Mouse (Mus musculus) urinary bladder, postnatal 36 days (tissue): ENCODE measurements at regions not wholly inside any gene's neighbourhood (a gene's known extent, or its start where the extent isn't known, plus 50 kb on each side); places are given as distances from the start of the nearest gene placed in this dataset.

ENCODE experiments used
- DNase-seq, 2 experiments: peaks; one replicate each; pipeline ENCODE4 v3.0.0; 2022; ENCODE audit warnings: low spot score in 2 of 2, mixed read lengths in 1 of 2

GRCm38 (mm10) chr12:118784643-118785042 lies 61.5 kb upstream of the Sp8 start:
- no peak for DNase-seq

GRCm38 (mm10) chr12:118781978-118782377 lies 64.2 kb upstream of the Sp8 start:
- no peak for DNase-seq

GRCm38 (mm10) chr12:118775463-118776064 lies 70.6 kb upstream of the Sp8 start:
- no peak for DNase-seq

GRCm38 (mm10) chr12:118772790-118773189 lies 73.3 kb upstream of the Sp8 start:
- no peak for DNase-seq

DNA sequence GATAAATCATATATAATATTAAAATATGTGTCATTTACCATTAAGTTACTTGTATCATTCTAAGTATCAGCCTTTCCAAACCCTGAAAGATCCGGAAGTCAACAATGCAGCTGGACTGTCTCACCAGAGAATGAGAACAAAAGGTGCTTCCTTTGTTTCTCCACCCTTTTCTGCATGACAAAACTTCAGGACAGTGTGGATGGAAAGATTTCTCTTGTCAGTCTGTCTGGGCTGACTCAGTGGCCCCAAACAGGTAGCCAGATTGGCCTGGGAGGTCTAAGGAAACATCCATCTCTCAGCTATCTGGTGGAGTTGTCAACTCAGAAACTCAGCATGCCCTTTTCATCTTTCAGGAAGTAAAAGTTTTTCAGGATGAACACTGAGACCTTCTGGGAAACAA lies 79.7 kb upstream of the Sp8 start:
- no peak for DNase-seq

GRCm38 (mm10) chr12:118754076-118754475 lies 92.1 kb upstream of the Sp8 start:
- DNase-seq, result no peak

DNA sequence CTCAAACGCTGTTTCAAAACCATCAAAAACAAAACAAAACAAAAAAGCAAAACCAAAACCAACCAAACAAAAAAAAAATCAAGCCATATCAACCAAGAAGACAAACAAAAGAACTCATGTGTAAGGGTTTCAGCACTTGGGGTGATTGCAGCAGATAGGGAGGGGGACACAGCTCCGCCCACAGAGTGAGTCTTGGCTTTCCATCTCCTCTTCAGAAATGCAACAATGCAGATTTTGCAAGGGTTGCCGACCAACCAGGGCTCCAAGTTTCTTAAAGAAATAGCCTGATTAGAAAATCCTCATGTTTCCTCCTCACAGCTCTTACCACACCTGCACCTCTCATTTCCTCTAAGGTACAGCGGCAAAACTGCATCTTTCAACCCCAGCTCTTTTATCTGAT lies 107.0 kb upstream of the Sp8 start:
- DNase-seq, result no peak

DNA sequence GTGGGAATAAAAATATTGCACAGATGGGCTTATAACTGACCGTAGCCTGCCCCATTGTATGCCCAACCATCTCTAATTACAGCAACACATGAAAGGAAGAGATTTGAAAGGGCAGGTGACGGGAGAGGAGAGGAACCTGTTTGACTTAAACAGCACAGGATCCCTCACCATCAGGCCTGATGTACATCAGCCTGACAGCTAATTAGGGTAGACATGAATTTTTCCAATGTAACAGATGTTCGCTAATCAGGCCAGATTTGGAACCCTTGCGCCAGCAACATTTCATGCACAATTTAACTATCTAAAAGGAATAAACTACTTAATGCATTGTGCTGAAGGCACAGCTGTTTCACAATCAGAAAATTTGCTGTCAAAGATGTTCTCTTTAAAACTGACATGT lies 120.2 kb upstream of the Sp8 start:
- DNase-seq, result no peak

DNA sequence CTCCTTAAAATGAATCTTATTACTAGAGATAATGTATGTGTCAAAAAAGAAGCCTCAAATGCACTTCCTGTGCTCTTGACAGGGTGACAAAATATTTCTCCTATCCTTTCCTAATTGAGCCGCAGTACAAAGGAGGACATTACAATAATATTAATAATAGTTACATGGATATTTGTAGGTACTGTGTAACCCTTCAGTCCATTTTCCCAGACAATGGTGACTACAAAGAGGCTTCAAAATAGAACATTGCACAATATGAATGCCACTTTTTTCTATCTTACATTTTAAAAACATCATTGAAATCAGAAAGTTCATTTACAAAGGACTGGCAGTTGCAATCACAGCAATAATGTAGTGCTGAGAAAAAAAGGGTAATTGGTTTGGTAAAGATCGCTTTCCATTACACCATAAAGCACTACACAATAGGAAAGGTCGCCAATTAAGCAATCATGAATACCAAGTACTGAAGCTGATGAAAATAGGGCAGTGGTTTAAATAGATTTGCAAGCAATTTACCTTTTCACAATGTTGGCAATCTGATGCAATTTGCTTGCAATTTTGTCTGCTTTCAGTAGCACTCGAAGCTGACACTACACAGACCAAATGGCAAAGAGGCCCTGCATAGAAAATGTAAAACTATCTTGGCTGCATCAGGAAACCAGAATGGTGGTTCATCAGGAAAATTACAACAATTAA lies 126.1 kb upstream of the Sp8 start:
- no peak for DNase-seq

- no peak for DNase-seq
Measured at GRCm38 (mm10) chr12:118716824-118717223, 129.3 kb upstream of the Sp8 start.

GRCm38 (mm10) chr12:118706626-118707025 lies 139.5 kb upstream of the Sp8 start:
- DNase-seq, result no peak

DNA sequence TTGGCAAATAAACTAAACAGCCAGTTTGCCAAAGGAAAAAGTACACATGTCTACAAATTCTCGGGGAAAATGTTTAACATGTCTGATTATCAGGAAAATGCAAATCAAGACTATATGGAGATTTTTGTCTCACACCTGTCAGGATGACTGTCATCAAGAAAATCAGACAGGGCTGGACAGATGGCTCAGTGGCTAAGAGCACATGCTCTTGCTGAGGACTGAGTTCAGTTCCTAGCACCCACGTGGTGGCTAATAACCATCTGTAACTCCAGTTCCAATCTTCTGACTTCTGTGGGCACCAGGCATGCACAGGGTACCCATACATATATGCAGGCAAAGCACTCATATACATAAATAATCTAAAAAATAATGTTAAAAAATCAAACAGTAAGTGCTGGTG lies 141.3 kb upstream of the Sp8 start:
- DNase-seq, result no peak

DNA sequence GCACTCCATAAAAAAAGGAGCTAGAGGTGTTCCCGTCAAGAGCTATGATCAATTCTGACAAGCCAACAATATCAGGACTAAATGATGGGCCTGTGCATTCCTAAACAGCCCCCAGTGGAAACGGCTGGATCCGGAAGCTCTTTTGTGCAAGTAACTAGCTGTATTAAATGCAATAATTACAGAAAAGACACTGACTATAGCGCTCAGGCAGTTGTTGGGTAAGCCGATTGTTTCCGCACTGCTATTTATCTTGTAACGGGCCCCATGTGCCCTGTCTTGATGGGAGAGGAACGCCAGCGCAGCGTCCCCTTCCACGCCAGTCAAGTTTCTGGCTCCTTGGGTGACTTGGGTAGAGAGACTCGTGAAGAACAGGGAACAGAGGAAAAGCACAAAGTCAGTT lies 142.4 kb upstream of the Sp8 start:
- no peak for DNase-seq

DNA sequence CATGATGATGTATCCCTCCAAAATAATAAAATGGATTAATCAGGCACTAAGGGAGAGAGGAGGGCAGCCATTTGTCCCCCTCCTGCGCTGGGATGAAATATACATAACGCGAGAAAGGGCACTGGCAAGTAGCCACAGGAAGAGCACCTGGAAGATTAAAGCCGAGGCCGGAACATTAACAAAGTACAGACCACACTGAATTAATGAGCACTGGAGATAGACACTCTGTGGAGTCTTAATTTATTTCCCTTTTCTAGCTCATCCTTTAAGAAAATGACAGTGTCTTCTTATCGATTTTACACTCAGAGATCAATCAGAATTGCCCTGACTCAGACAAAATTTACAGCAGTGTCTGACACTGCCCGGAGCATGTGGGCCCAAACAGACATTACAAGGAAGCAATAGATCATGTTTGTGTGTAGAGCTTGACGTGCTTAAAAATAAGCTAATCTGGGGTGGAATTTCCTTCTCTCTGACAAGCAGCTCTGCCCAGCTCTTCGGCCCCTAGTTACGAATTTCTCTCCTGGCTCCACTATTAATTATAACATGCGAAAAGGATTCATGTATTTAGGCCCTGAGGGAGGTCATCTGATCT lies 143.0 kb upstream of the Sp8 start:
- no peak for DNase-seq

GRCm38 (mm10) chr12:118701838-118702237 lies 144.3 kb upstream of the Sp8 start:
- no peak for DNase-seq

- DNase-seq, result no peak
Measured at GRCm38 (mm10) chr12:118698110-118698509, 148.0 kb upstream of the Sp8 start.

DNA sequence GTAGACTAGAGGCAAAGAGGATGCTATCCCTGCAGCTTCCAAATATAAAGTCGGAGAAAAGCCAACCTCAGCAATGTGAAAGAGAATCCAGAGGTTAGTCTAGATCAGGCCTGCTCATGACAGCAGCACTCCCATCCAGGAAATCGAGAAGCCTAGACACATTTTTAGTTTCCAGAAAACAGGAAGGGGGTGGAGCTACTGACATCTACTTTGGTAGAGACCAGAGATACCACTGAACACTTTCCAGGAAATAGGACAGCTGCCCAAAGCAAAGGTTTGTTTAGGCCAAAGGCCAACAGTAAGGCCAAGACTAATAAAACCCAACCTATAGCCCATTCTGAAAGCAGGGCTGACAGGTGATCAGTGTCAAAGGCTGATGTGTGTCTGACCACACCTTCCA lies 151.4 kb upstream of the Sp8 start:
- DNase-seq, result no peak

GRCm38 (mm10) chr12:118682902-118683301 lies 163.2 kb upstream of the Sp8 start:
- no peak for DNase-seq

GRCm38 (mm10) chr12:118677989-118678388 lies 168.1 kb upstream of the Sp8 start:
- DNase-seq, result no peak

- DNase-seq, result no peak
Measured at GRCm38 (mm10) chr12:118661575-118661974, 184.6 kb upstream of the Sp8 start.

DNA sequence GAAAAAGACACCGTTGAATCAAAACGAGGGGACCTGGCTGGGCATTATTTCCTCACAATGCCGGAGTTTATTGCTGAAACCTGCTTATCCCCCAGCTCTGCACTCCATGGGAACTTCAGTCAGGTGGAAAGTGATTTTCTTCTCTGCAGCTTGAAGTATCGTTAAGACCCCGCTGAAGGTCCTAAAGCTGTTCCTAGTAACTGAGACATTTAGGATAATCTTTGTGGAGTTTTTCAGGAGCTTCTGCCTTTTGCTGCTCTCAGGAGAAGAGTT lies 185.0 kb upstream of the Sp8 start:
- no peak for DNase-seq

- no peak for DNase-seq
Measured at GRCm38 (mm10) chr12:118660384-118661213, 185.5 kb upstream of the Sp8 start.
